Mouse (Mus musculus) embryonic fibroblast, embryonic 13.5 days (primary cell): ENCODE results near the gene Ccdc191.

Source experiments
- CTCF ChIP-seq: IDR thresholded peaks from 2 replicates; pipeline ENCODE4 v1.5.1; 2011; ENCODE audit warnings: mild to moderate bottlenecking, control low read depth, low read length, moderate library complexity, borderline replicate concordance; ENCODE audit not compliant: insufficient read depth
- POLR2A ChIP-seq: IDR thresholded peaks from 2 replicates; pipeline ENCODE4 v1.6.1; 2011; ENCODE audit warnings: low read depth, mild to moderate bottlenecking, control low read depth, low read length, moderate library complexity

- TF ChIP-seq CTCF (no peak), POLR2A (no peak)
Measured at GRCm38 (mm10) chr16:43973606-43974220, 84.1 kb downstream of the Ccdc191 start.
